Mouse (Mus musculus) monocyte, adult 5-6 weeks (primary cell): ENCODE data around the gene Gm11168. TPM values are rescaled to one million over a fixed set of nuclear protein-coding genes. Genes with fewer than 3 reads are reported as not detected.
"Not testable (repeated sequence)": the region's sequence is repeated elsewhere in the genome, so short reads cannot be mapped to it uniquely, and the experiment has no call there.

Experiments
- ATAC-seq: fragments of 153-309, 156-312 bp; replicated peaks from 2 replicates; pipeline ENCODE4 v1.8.0; 2017; ENCODE audit warnings: mild to moderate bottlenecking; ENCODE audit not compliant: low TSS enrichment, insufficient number of reproducible peaks, severe bottlenecking, poor library complexity, low FRiP score
- total RNA-seq: library from RNA; stranded (forward); fragments of 200-1000, 200-491, 200-594 nt; gene quantifications from 3 replicates; pipeline ENCODE4 v1.2.3, GENCODE M21; 2017

Gene Gm11168
- total RNA-seq, 1 experiment from 2014 or later: 3.6 TPM

GRCm38 (mm10) chr9:3023985-3024648 is 21.0 kb downstream of the Gm11168 start:
- not testable (repeated sequence) for ATAC-seq

GRCm38 (mm10) chr9:3024912-3025467 is 21.8 kb downstream of the Gm11168 start, which contains the start of gene Gm10717:
Gene Gm10717 (plus strand): TSS chr9:3025417.
- not testable (repeated sequence) for ATAC-seq

- not testable (repeated sequence) for ATAC-seq
Measured at GRCm38 (mm10) chr9:3025653-3026052, 22.5 kb downstream of the Gm11168 start.

- ATAC-seq: not testable (repeated sequence)
Measured at GRCm38 (mm10) chr9:3026136-3026535, 23.0 kb downstream of the Gm11168 start.

GRCm38 (mm10) chr9:3026741-3027140 is 23.6 kb downstream of the Gm11168 start:
- ATAC-seq: not testable (repeated sequence)

- 0 out of 2 replicates have a peak, but pooled peaks have one; percentile 11 for ATAC-seq
Measured at GRCm38 (mm10) chr9:3027200-3027599, 24.1 kb downstream of the Gm11168 start.

GRCm38 (mm10) chr9:3029276-3030000 is 26.3 kb downstream of the Gm11168 start:
- ATAC-seq: not testable (repeated sequence)

GRCm38 (mm10) chr9:3030677-3031318 is 27.7 kb downstream of the Gm11168 start:
- not testable (repeated sequence) for ATAC-seq

- ATAC-seq: not testable (repeated sequence)
Measured at GRCm38 (mm10) chr9:3034299-3034698, 31.2 kb downstream of the Gm11168 start, which contains the start of gene Gm17535. Gene Gm17535 (plus strand): TSS chr9:3034599.

GRCm38 (mm10) chr9:3036577-3036976 is 33.4 kb downstream of the Gm11168 start, which contains the start of gene Gm10715:
Gene Gm10715 (plus strand): TSS chr9:3036877.
- ATAC-seq: not testable (repeated sequence)

- ATAC-seq: not testable (repeated sequence)
Measured at GRCm38 (mm10) chr9:3038161-3038560, 35.0 kb downstream of the Gm11168 start.

Other genes with a start within 250 kb of the Gm11168 start
- 1.5 to 1.6 TPM in 2 of 3 replicates, not detected in the other for gene Gm10722, start 2.4 kb upstream of the Gm11168 start, total RNA-seq
- gene Gm10721, start 9.8 kb downstream of the Gm11168 start, total RNA-seq: 2.2 to 13.2 TPM (median 2.9 TPM) in 3 replicates
- 8.3 to 8.9 TPM in 2 of 3 replicates, not detected in the other for gene Gm10720, start 12.3 kb downstream of the Gm11168 start, total RNA-seq
- gene Gm10719, start 14.1 kb downstream of the Gm11168 start, total RNA-seq: 12.8 to 35.6 TPM (median 16.9 TPM) in 3 replicates
- gene Gm10718, start 20.2 kb downstream of the Gm11168 start, total RNA-seq: 6.9 to 18.1 TPM (median 11.9 TPM) in 3 replicates
- 14.4 to 29.9 TPM (median 21.2 TPM) in 3 replicates for gene Gm10717, start 22.1 kb downstream of the Gm11168 start, total RNA-seq
- 1.5 to 5.7 TPM in 2 of 3 replicates, not detected in the other for gene Gm17535, start 31.3 kb downstream of the Gm11168 start, total RNA-seq
- 0.76 to 5.5 TPM (median 1.6 TPM) in 3 replicates for gene Gm10715, start 33.5 kb downstream of the Gm11168 start, total RNA-seq